Mouse (Mus musculus): ENCODE results near the gene Zdhhc11.

GRCm38 (mm10) chr13:74008948-74009718 is 45.5 kb downstream of the Zdhhc11 start, which contains the start of gene Tppp:
- TF ChIP-seq POLR2A (IDR thresholded peaks at IDR 0.05; ENCODE audit: low read depth, low read length) (peak; percentile 79), CTCF (IDR thresholded peaks at IDR 0.05; ENCODE audit: extremely low read depth, insufficient read length, insufficient replicate concordance, low read depth, low read length) (no peak)

All from small intestine, adult 2 months (tissue).